Mouse (Mus musculus) frontal cortex, postnatal 10 days (tissue): ENCODE measurements around the gene Fbxl8.

Experiments
- DNase-seq, 2 experiments: peaks; one replicate each; pipeline ENCODE4 v3.0.0; 2022; ENCODE audit warnings: low spot score in 2 of 2, mixed read lengths in 1 of 2

Gene Fbxl8

GRCm38 (mm10) chr8:105257318-105258114 lies 6.9 kb upstream of the Fbxl8 start:
- DNase-seq, result no peak

GRCm38 (mm10) chr8:105258911-105259720 lies 5.3 kb upstream of the Fbxl8 start:
- DNase-seq, result no peak

GRCm38 (mm10) chr8:105259721-105260320 lies 4.6 kb upstream of the Fbxl8 start:
- peak in 1 of 2 experiments; percentile 66 for DNase-seq

- no peak for DNase-seq
These were observed 3.9 kb upstream of the Fbxl8 start for GRCm38 (mm10) chr8:105260371-105261099.

DNA sequence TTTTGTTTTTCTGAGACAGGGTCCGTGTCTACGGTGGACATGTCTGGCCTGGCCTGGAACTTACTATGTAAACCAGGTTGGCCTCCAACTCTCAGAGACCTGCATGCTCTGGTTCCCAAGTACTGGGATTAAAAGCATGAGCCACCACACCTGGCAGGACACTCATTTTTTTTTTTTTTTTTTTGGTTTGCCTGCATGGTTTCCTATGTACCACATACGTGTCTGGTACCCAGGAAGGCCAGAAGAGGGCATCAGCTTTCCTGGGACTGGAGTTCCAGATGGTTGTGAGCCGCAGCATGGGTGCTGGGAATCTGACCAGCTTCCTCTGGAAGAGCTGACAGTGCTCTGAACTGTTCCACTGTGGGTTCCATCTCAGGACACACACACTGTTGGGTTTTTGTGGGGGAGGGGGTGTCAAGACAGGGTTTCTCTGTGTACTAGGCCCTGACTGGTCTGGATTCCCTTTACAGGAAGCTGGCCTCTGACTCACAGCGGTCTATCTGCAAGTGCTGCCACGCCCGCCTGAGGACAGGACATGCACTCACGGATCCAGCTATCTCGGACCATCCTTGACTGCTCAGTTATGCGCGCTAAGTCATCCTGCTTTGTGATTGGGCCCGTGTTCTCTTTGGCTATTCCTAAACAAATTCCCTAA lies 3.0 kb upstream of the Fbxl8 start:
- DNase-seq, result no peak

- DNase-seq, result no peak
These were observed 1.1 kb upstream of the Fbxl8 start for GRCm38 (mm10) chr8:105263244-105263912.

- no peak for DNase-seq
These were observed 680 bp downstream of the Fbxl8 start for GRCm38 (mm10) chr8:105265128-105265527.

- DNase-seq, result no peak
These were observed 2.3 kb downstream of the Fbxl8 start for GRCm38 (mm10) chr8:105266775-105267174.

GRCm38 (mm10) chr8:105268342-105269074 lies 4.1 kb downstream of the Fbxl8 start:
- DNase-seq, result peak; percentile 73 to 80

DNA sequence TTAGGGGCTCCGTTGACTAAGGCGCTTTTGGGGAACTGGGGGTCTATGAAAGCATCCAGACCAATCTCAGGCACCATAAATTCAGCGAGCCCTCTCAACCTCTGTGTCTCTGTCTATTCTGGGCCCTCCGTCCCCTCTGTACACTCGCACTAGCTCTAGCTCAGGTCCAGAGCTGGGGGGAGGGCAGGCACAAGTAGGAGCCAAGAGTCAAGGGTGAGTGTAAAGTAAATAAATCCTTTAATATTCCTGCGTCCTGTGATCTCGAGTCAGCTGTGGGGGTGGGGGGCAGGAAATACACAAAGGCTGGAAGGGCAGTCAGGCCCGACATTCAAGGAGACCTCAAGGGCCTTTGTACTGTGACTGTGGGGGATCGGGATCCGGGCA lies 4.6 kb downstream of the Fbxl8 start:
- no peak for DNase-seq

- DNase-seq, result no peak
These were observed 5.1 kb downstream of the Fbxl8 start, which contains the start of gene Hsf4 for GRCm38 (mm10) chr8:105269461-105269947. Gene Hsf4 (plus strand): TSS chr8:105269801.

DNA sequence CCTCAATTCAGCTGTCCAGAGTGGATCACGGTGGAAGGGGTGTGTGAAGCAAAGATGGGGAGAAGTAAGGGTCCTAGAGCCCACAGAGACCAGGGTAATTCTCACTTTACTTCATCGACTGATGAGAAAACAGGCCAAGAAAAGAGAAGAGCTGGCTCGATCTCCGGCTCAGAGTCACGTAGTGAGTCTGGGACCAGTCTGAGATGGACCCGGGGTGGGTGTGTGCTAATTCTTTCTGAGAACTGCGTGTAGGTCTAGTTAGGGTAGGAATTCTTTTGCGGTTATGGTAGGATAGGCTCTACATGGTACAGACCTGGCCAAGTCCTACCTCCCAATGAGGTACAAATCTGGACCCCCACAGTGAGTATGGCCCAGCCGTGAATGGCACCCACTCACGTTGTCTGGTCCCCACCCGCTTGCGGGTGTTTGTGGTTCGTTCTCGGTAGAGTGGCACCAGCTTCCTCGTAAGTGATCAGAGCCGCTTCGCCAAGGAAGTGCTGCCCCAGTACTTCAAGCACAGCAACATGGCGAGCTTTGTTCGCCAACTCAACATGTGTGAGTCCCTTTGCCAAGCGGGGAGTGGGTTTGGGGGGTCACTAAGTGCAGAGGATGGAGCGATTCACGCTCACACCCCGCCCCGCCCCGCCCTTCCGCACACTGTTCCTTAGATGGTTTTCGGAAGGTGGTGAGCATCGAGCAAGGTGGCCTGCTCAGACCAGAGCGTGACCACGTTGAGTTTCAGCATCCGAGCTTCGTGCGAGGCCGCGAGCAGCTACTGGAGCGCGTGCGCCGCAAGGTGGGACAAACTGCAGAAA lies 5.9 kb downstream of the Fbxl8 start:
- DNase-seq, result no peak

DNA sequence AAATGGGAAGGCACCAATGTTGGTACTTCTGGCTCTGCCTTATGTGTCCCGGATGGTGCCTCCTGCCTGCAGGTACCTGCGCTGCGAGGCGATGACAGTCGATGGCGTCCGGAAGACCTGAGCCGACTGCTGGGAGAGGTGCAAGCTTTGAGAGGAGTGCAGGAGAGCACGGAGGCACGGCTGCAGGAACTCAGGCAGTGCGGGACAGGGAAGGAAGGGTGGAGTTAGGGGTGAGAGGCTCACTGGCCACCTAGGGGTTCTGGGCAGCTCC lies 6.4 kb downstream of the Fbxl8 start:
- no peak for DNase-seq

DNA sequence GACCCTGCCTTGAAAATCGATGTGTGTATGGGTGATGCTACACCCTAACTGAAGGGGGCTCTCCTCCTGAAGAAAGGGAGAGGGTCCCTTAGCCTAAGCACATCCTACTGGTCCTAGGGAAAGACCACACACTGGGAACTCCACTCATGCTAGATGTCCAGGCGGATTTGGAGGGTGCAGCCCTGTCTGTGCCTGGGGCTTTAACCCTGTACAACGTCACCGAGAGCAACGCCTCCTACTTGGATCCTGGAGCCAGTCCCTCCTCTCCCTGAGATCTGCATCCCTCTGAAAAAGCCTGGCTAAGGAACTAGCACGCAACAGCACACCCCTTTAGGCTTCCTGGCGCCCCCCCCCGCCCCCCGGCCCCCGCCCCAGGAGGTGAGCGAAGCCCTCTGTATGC lies 10.9 kb downstream of the Fbxl8 start:
- no peak for DNase-seq

- no peak for DNase-seq
These were observed 11.4 kb downstream of the Fbxl8 start, which contains the start of gene Nol3 for GRCm38 (mm10) chr8:105275840-105276239. Gene Nol3 (plus strand): TSS chr8:105276140.

GRCm38 (mm10) chr8:105276292-105277120 lies 12.1 kb downstream of the Fbxl8 start:
- DNase-seq, result no peak

DNA sequence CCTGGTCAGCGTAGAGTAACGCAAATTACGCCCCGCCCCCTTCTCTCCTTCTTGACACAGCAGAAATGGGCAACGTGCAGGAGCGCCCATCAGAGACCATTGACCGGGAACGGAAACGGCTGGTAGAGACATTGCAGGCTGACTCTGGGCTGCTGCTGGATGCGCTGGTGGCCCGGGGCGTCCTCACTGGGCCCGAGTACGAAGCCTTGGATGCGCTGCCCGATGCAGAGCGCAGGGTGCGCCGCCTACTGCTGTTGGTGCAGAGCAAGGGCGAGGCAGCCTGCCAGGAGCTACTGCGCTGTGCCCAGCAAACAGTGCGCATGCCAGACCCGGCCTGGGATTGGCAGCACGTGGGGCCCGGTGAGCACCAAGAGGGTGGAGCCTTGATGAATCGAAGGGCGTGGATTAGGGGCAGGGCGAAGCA lies 14.5 kb downstream of the Fbxl8 start:
- DNase-seq, result peak; percentile 59 to 74

- DNase-seq, result no peak
These were observed 16.1 kb downstream of the Fbxl8 start for GRCm38 (mm10) chr8:105280567-105280966.
